Comparison of ENCODE assay signal across 21 mouse cellular contexts in the genomic region with DNA sequence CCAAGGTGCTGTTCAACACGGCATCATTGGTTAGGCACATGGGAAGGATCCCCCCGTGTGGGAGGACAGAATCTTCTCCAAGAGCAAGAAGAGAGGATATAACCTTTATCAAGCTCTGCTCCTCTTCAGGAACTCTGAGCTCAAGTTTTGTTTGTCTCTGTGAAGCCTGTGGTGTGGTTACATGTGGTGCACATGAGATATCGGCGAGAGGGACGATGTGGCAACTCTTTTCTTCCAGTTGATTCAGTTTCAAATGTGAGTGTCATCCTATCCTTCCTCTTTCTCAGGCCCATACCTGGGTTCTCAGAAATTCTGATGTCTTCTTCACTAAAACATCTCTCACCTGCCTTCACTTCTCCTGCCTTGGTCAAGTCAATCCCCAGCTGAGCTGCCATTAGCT.
DNase-seq lines count a peak whose midpoint lies in the region; ATAC-seq and TF ChIP-seq lines count a peak whose summit lies in the region.
"Had no signal": no experiment of that assay in that cellular context is flagged by ENCODE, and none has a peak within 500 bp of the region (broad histone marks: within the 10 kb centered on the region; RNA-seq: fewer than 3 reads in every experiment).

No protein-coding gene starts in this region.

- ATAC-seq in megakaryocyte, adult 5-6 weeks (ENCODE audit: poor library complexity, severe bottlenecking) = peak; percentile 79
- no peak for ATAC-seq in hindbrain, embryonic 14.5 days (ENCODE audit: low FRiP score)
- ATAC-seq: forebrain, embryonic 15.5 days had no signal

- no peak overlapping the region for H3K4me3 ChIP-seq in thymus, adult 2 months (ENCODE audit: control insufficient read depth, insufficient read depth, low read length)
- H3K4me3 ChIP-seq in bone marrow, adult 2 months (replicated peaks; ENCODE audit: control insufficient read depth, low read depth, low read length) = no peak overlapping the region
- H3K4me3 ChIP-seq in gastrocnemius, adult 2 months = no peak overlapping the region
- H3K4me3 ChIP-seq in hindbrain, embryonic 14.5 days (replicated peaks; ENCODE audit: low read length) = no peak overlapping the region
- H3K4me3 ChIP-seq: embryonic facial prominence, embryonic 15.5 days; erythroblast, embryonic 14.5 days; forebrain, embryonic 15.5 days; heart, adult 2 months; heart, embryonic 15.5 days; hindbrain, embryonic 10.5 days; hindbrain, embryonic 15.5 days had no signal

- H3K27ac ChIP-seq in thymus, adult 2 months (ENCODE audit: control insufficient read depth, insufficient read depth, low read length) = no peak overlapping the region
- H3K27ac ChIP-seq in bone marrow, adult 2 months (ENCODE audit: control insufficient read depth, insufficient read depth, low read depth, low read length, poor library complexity) = peak overlapping the region; percentile 14; the same call in 1 of the 2 replicates
- H3K27ac ChIP-seq in gastrocnemius, adult 2 months = no peak overlapping the region
- H3K27ac ChIP-seq in hindbrain, embryonic 14.5 days = no peak overlapping the region
- H3K27ac ChIP-seq: embryonic facial prominence, embryonic 15.5 days; forebrain, embryonic 15.5 days; heart, adult 2 months; heart, embryonic 15.5 days; hindbrain, embryonic 10.5 days; hindbrain, embryonic 15.5 days had no signal

- no peak overlapping the region for H3K9ac ChIP-seq in hindbrain, embryonic 14.5 days
- H3K9ac ChIP-seq: embryonic facial prominence, embryonic 15.5 days; forebrain, embryonic 15.5 days; heart, embryonic 15.5 days; hindbrain, embryonic 15.5 days had no signal

- TF ChIP-seq CTCF in thymus, adult 2 months (IDR thresholded peaks at IDR 0.05; ENCODE audit: borderline replicate concordance, control insufficient read depth, extremely low read depth, insufficient read depth, low read length, poor library complexity) = no peak
- no peak for TF ChIP-seq CTCF in bone marrow, adult 2 months (IDR thresholded peaks at IDR 0.05; ENCODE audit: control insufficient read depth, insufficient read depth, low read length)
- TF ChIP-seq CTCF in gastrocnemius, adult 2 months (IDR thresholded peaks at IDR 0.05) = no peak

- no peaks in the 10 kb centered on the region for H3K9me3 ChIP-seq in hindbrain, embryonic 14.5 days (ENCODE audit: control insufficient read depth, low read length)
- H3K9me3 ChIP-seq: embryonic facial prominence, embryonic 15.5 days; forebrain, embryonic 15.5 days; heart, embryonic 15.5 days; hindbrain, embryonic 10.5 days; hindbrain, embryonic 15.5 days had no signal

- peaks cover 21% of the 10 kb centered on the region for H3K4me1 ChIP-seq in thymus, adult 2 months (replicated peaks; ENCODE audit: control insufficient read depth, insufficient read depth, low read length)
- peaks cover 2% of the 10 kb centered on the region for H3K4me1 ChIP-seq in bone marrow, adult 2 months (ENCODE audit: control insufficient read depth, insufficient read depth, low read length)
- no peaks in the 10 kb centered on the region for H3K4me1 ChIP-seq in hindbrain, embryonic 14.5 days (replicated peaks; ENCODE audit: control insufficient read depth, insufficient read depth, low read length)
- H3K4me1 ChIP-seq: embryonic facial prominence, embryonic 15.5 days; heart, embryonic 15.5 days; hindbrain, embryonic 10.5 days; hindbrain, embryonic 15.5 days had no signal

- intact Hi-C loops in gastrocnemius, adult 2 months (cut with DNase I) = no loop called here

- no peaks in the 10 kb centered on the region for H3K36me3 ChIP-seq in thymus, adult 2 months (ENCODE audit: control insufficient read depth, insufficient read depth, low read length)
- H3K36me3 ChIP-seq in hindbrain, embryonic 14.5 days (replicated peaks; ENCODE audit: control insufficient read depth, insufficient read depth) = no peaks in the 10 kb centered on the region
- H3K36me3 ChIP-seq: embryonic facial prominence, embryonic 15.5 days; forebrain, embryonic 15.5 days; heart, embryonic 15.5 days; hindbrain, embryonic 10.5 days; hindbrain, embryonic 15.5 days had no signal

- TF ChIP-seq POLR2A in thymus, adult 2 months (IDR thresholded peaks at IDR 0.05; ENCODE audit: control insufficient read depth, extremely low read depth, insufficient read depth, low read length, poor library complexity) = no peak
- no peak for TF ChIP-seq POLR2A in bone marrow, adult 2 months (IDR thresholded peaks at IDR 0.05; ENCODE audit: borderline replicate concordance, control insufficient read depth, low read depth, low read length)

- H3K27me3 ChIP-seq in thymus, adult 2 months (ENCODE audit: control insufficient read depth, insufficient read depth, low read length) = no peaks in the 10 kb centered on the region; the same call in 1 of the 2 replicates
- no peaks in the 10 kb centered on the region for H3K27me3 ChIP-seq in hindbrain, embryonic 14.5 days (ENCODE audit: control insufficient read depth, insufficient read depth, low read length)
- H3K27me3 ChIP-seq: embryonic facial prominence, embryonic 15.5 days; forebrain, embryonic 15.5 days; heart, embryonic 15.5 days; hindbrain, embryonic 15.5 days had no signal

- WGBS in thymus, adult 2 months = 10% methylated on average over 5 of the region's 5 CpGs
- WGBS in bone marrow, adult 2 months = 6% methylated on average over 5 of the region's 5 CpGs
- 94% methylated on average over 5 of the region's 5 CpGs for WGBS in hindbrain, embryonic 14.5 days

- peak; percentile 26 for DNase-seq in thymus, postnatal 14 days
- DNase-seq in thymus, adult 2 months = no peak
- DNase-seq in left cerebral cortex, adult 8-10 months (ENCODE audit: low spot score in 2 of 2) = no peak
- no peak for DNase-seq in gastrocnemius, adult 2 months
- no peak for DNase-seq in hindbrain, embryonic 14.5 days (ENCODE audit: low spot score)
- DNase-seq: adrenal gland, postnatal 14 days; cerebellum, adult 2 months; cerebellum, postnatal 10 days; embryo, embryonic 11 days; gastrocnemius, postnatal 10 days; heart, adult 2 months; heart, postnatal 14 days had no signal

- H3K4me2 ChIP-seq in hindbrain, embryonic 14.5 days (replicated peaks) = no peak overlapping the region
- H3K4me2 ChIP-seq: embryonic facial prominence, embryonic 15.5 days; forebrain, embryonic 15.5 days; heart, embryonic 11.5 days; heart, embryonic 15.5 days; hindbrain, embryonic 15.5 days had no signal
